Mouse (Mus musculus): ENCODE data around the gene Prkca. TPM values are rescaled to one million over a fixed set of nuclear protein-coding genes. Genes with fewer than 3 reads are reported as not detected.

Gene Prkca
- polyA plus RNA-seq, 1 experiment: 7.4 TPM

GRCm38 (mm10) chr11:108249487-108249886 lies 94.2 kb downstream of the Prkca start:
- no peak overlapping the region for H3K27ac ChIP-seq (replicated peaks; ENCODE audit: low read depth, low read length)
- no peaks in the 10 kb centered on the region for H3K4me1 ChIP-seq (ENCODE audit: control insufficient read depth, insufficient read depth, insufficient read length, low read length)

DNA sequence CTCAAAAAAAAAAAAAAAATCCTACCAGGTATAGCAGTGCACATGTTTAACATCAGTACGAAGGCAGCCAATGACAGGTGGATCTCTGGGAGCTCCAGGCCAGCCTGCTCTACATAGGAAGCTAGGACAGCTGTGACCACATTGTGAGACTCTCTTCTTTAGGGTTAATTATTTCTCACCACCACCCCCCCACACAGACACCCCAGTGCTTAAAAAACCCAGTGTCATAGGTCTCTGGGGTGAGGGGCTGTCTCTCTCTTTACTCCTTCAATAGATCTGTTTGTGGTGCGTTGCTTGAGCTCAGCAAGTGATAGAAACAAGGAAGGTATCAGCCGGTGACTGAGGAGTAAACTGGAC lies 94.7 kb downstream of the Prkca start:
- Histone ChIP-seq H3K4me1 (ENCODE audit: control insufficient read depth, insufficient read depth, insufficient read length, low read length) (no peaks in the 10 kb centered on the region), H3K4me3 (ENCODE audit: insufficient read depth, low read depth, low read length) (no peak overlapping the region)

More at GRCm38 (mm10) chr11:108249487-108249886, 94.2 kb downstream of the Prkca start:
- no peak overlapping the region for H3K4me3 ChIP-seq (ENCODE audit: insufficient read depth, low read depth, low read length)

GRCm38 (mm10) chr11:108248218-108249046 lies 95.3 kb downstream of the Prkca start:
- Histone ChIP-seq H3K4me3 (ENCODE audit: insufficient read depth, low read depth, low read length) (no peak overlapping the region), H3K4me1 (ENCODE audit: control insufficient read depth, insufficient read depth, insufficient read length, low read length) (no peaks in the 10 kb centered on the region), H3K27ac (replicated peaks; ENCODE audit: low read depth, low read length) (no peak overlapping the region)

More for the DNA sequence above, 94.7 kb downstream of the Prkca start:
- no peak overlapping the region for H3K27ac ChIP-seq (replicated peaks; ENCODE audit: low read depth, low read length)

- H3K27ac ChIP-seq (replicated peaks; ENCODE audit: low read depth, low read length): no peak overlapping the region
- H3K4me1 ChIP-seq (ENCODE audit: control insufficient read depth, insufficient read depth, insufficient read length, low read length): no peaks in the 10 kb centered on the region
- no peak overlapping the region for H3K4me3 ChIP-seq (ENCODE audit: insufficient read depth, low read depth, low read length)
Measured at GRCm38 (mm10) chr11:108247121-108247863, 96.4 kb downstream of the Prkca start.

DNA sequence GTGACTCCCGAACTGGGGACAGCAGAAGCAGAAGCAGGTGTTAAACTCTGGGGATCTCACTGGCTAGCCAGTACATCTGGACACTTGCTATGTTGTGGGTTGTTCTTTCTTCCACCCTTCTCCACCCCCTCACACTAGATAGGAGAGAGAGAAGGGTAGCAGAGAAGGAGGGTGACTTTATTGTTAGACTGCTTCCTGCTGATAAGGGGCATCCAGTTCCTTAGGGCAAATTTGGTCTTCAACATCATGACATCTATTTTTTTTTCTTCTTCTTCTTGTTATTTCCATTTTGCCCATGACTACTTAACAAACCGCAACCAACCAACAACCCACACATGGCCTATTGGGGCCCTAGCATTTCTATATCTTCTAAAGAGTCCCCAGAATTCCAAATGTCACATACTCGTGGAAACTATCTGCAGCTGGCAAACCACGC lies 97.4 kb downstream of the Prkca start:
- no peaks in the 10 kb centered on the region for H3K4me1 ChIP-seq (ENCODE audit: control insufficient read depth, insufficient read depth, insufficient read length, low read length)
- H3K27ac ChIP-seq (replicated peaks; ENCODE audit: low read depth, low read length): no peak overlapping the region
- H3K4me3 ChIP-seq (ENCODE audit: insufficient read depth, low read depth, low read length): no peak overlapping the region

GRCm38 (mm10) chr11:108244241-108244640 lies 99.5 kb downstream of the Prkca start:
- Histone ChIP-seq H3K4me3 (ENCODE audit: insufficient read depth, low read depth, low read length) (no peak overlapping the region), H3K4me1 (ENCODE audit: control insufficient read depth, insufficient read depth, insufficient read length, low read length) (no peaks in the 10 kb centered on the region), H3K27ac (replicated peaks; ENCODE audit: low read depth, low read length) (no peak overlapping the region)

GRCm38 (mm10) chr11:108243633-108244032 lies 100.1 kb downstream of the Prkca start:
- Histone ChIP-seq H3K27ac (replicated peaks; ENCODE audit: low read depth, low read length) (no peak overlapping the region), H3K4me1 (ENCODE audit: control insufficient read depth, insufficient read depth, insufficient read length, low read length) (no peaks in the 10 kb centered on the region), H3K4me3 (ENCODE audit: insufficient read depth, low read depth, low read length) (no peak overlapping the region)

DNA sequence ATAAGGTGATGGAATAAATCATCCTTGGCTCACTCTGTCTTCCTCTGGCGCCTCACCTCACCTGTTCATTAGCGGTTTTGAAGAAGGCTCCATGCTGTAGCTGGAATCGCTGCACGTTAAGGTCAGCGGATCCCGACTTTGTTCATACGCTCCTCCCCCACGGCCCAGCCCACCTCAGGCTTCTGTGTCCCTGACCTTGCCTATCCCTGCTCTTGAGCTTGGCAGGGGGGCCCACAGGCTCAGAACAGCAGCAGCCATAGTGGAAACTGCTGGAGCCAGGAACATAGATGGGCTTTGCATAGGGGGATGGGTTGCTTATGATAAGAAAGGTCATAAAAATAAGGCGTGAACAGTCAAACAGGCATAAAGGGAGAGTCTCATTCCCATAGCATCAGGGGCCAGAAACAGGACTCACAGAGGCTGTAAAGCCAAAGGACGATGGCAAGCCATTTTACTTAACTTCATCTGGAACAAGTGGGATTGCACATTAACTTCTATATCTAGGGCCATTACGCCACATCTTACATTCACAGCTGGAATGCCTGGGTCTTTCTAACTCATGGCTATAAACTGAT lies 102.7 kb downstream of the Prkca start:
- H3K4me1 ChIP-seq (ENCODE audit: control insufficient read depth, insufficient read depth, insufficient read length, low read length): no peaks in the 10 kb centered on the region
- no peak overlapping the region for H3K27ac ChIP-seq (replicated peaks; ENCODE audit: low read depth, low read length)
- H3K4me3 ChIP-seq (ENCODE audit: insufficient read depth, low read depth, low read length): no peak overlapping the region

DNA sequence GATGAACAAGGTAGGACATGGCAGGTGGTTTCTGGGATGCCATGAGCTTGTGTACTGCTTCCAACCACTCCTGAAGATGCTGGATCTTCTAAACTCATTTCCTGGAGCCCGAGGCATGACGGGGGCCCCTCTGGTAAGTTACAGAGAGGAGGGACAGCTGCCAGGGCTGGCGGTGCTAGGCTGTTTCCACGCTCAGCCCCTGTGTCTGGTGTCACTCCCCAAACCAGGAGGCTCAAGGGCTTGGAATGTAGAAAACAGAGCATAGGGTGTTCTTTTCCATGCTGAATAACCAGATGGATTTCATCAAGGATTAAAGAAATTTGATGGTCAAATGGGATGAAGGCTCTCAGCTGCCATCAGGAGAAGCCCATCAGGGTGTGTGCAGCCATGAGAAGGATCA lies 104.6 kb downstream of the Prkca start:
- Histone ChIP-seq H3K27ac (replicated peaks; ENCODE audit: low read depth, low read length) (no peak overlapping the region), H3K4me3 (ENCODE audit: insufficient read depth, low read depth, low read length) (no peak overlapping the region), H3K4me1 (ENCODE audit: control insufficient read depth, insufficient read depth, insufficient read length, low read length) (no peaks in the 10 kb centered on the region)

DNA sequence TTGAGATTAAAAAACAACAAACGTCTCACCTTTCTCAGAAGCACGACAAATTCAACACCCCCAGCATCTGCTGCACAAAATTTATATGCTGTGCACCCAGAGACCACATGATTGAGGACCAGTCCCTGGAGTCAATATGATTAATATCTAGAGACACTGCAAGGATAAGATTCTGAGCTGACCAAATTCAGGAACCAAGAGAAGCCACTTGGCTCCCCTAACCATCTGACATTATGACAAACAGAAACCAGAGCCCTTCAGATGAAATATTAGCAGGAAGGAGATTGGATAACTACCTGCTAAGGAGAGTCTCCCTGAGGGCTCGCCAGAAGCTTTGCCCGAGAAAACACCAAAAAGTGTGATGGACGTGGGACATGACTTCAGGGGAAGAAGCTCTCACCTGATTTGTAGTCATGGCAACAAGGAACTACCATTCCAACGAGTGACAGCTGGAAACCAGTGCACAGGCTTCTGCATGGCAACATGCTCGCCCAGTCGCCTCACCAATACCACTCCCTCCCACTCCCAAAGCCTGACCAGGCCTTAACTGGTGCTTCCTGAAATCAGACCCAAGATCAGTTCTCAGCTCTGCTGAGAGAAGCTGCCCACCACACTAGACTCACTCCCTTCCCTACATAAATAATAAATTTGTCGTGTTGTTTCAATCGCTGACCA lies 106.8 kb downstream of the Prkca start:
- no peak overlapping the region for H3K27ac ChIP-seq (replicated peaks; ENCODE audit: low read depth, low read length)
- no peak overlapping the region for H3K4me3 ChIP-seq (ENCODE audit: insufficient read depth, low read depth, low read length)
- no peaks in the 10 kb centered on the region for H3K4me1 ChIP-seq (ENCODE audit: control insufficient read depth, insufficient read depth, insufficient read length, low read length)

- Histone ChIP-seq H3K27ac (replicated peaks; ENCODE audit: low read depth, low read length) (no peak overlapping the region), H3K4me3 (ENCODE audit: insufficient read depth, low read depth, low read length) (no peak overlapping the region), H3K4me1 (ENCODE audit: control insufficient read depth, insufficient read depth, insufficient read length, low read length) (no peaks in the 10 kb centered on the region)
Measured at GRCm38 (mm10) chr11:108236195-108236594, 107.5 kb downstream of the Prkca start.

DNA sequence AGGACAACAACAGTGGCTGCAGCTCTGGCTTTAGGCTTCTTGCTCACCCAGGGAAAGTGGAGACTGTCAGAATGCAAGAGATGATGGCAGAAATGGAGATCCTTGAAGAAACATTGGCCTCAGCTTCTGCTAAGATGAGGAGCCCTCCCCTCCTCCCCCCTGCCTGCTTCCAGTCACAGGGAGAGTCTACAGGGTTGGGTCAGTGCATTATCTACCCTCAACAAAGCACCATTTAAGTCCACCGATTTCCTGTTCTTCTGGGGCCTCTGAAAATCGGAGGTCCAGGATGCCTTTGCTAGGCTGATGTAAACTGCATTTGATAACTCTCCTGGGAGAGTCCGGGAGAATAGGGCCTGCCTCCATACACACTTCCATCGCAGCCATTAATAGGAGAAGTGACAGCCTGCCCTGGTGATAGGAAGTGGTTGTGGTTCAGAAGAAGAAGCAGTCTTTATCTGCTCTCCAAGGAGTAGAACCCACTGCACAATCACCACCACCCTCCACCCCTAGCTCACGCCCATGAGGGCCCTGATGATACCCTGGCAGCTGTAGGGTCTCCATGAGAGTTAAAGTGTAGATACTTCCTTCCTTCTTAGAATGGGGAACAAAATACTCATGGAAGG lies 108.5 kb downstream of the Prkca start:
- Histone ChIP-seq H3K4me3 (ENCODE audit: insufficient read depth, low read depth, low read length) (no peak overlapping the region), H3K4me1 (ENCODE audit: control insufficient read depth, insufficient read depth, insufficient read length, low read length) (no peaks in the 10 kb centered on the region), H3K27ac (replicated peaks; ENCODE audit: low read depth, low read length) (no peak overlapping the region)

DNA sequence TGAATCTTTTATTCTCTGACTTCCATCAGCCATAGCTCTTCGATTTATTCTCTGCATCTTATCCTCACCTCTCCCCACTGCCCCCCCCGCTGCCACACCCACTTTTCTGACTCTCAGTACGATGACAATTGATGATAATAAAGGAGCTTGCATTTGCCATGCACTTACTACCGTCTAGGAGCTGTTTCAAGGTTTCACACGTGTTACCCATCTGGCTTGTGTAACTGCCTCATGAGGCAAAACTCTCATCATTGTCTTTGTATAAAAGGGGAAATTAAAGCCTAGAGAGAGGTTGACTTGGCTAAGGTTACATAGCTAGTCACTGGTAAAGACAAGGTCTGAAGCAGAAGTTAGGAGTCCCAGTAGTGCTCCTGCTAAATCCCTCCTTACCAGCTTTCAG lies 110.7 kb downstream of the Prkca start:
- Histone ChIP-seq H3K4me3 (ENCODE audit: insufficient read depth, low read depth, low read length) (no peak overlapping the region), H3K27ac (replicated peaks; ENCODE audit: low read depth, low read length) (no peak overlapping the region), H3K4me1 (ENCODE audit: control insufficient read depth, insufficient read depth, insufficient read length, low read length) (no peaks in the 10 kb centered on the region)

DNA sequence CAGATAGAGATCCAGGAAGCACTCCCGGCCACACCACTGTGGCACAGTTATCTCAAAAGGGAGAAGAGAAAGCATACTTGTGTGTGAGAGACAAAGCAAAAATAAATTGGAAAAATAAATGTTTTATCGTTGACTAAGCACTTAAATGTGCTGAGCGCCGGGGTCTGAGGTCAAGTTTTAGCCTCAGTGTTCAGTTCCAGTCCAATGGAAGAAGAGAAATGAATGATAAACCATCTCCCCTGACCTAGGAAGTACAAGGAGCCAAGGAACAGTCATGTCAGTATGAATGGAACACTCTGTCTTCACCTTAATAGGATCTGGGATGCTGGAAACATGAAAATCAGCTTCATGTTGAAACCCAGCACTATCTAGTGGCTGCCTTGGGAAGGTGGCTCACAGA lies 113.6 kb downstream of the Prkca start:
- Histone ChIP-seq H3K4me3 (ENCODE audit: insufficient read depth, low read depth, low read length) (no peak overlapping the region), H3K4me1 (ENCODE audit: control insufficient read depth, insufficient read depth, insufficient read length, low read length) (no peaks in the 10 kb centered on the region), H3K27ac (replicated peaks; ENCODE audit: low read depth, low read length) (no peak overlapping the region)

Data from brown adipose tissue, adult 24 weeks (tissue).